Mouse (Mus musculus): ENCODE data around the gene Med27. TPM values are rescaled to one million over a fixed set of nuclear protein-coding genes. Genes with fewer than 3 reads are reported as not detected.

The Med27 gene
- polyA plus RNA-seq, 1 experiment = 49.8 TPM

DNA sequence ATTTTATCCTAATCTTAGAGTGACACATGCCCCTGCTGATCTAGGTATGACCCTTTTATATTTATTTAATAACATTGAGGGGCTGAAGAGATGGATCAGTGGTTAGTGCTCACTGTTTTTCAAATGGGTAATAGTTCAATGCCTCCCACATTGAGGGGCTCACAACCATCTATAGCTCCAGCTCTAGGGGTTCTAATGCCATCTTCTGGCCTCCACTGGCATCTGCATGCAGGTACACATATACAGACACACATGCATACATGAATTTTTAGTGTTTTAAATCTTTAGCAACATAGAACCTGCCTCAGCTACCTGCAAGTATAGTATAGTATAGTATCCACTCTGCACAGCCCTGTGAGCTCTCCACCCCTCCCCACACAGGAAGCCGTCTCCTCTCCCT lies 130.1 kb downstream of the Med27 start:
- Histone ChIP-seq H3K27me3 (ENCODE audit: control insufficient read depth, insufficient read depth, insufficient read length) (no peaks in the 10 kb centered on the region), H3K79me3 (ENCODE audit: low read depth) (no peaks in the 10 kb centered on the region), H3K79me2 (ENCODE audit: control insufficient read depth, insufficient read depth) (no peaks in the 10 kb centered on the region), H3K4me3 (ENCODE audit: insufficient read depth, poor library complexity, severe bottlenecking) (no peak overlapping the region), H3K36me3 (ENCODE audit: control insufficient read depth, insufficient read depth) (no peaks in the 10 kb centered on the region), H3ac (ENCODE audit: control insufficient read depth, insufficient read length, low read depth) (no peak overlapping the region)
- TF ChIP-seq CTCF (IDR thresholded peaks at IDR 0.05; ENCODE audit: control insufficient read depth, insufficient read depth, insufficient read length) (no peak), MYOG (IDR thresholded peaks at IDR 0.05; ENCODE audit: control insufficient read depth, extremely low read depth, insufficient read length) (no peak), MAX (IDR thresholded peaks at IDR 0.05) (no peak), CEBPB (IDR thresholded peaks at IDR 0.05; ENCODE audit: low read depth) (no peak), FOSL1 (IDR thresholded peaks at IDR 0.05; ENCODE audit: insufficient read depth, low read length, poor library complexity, severe bottlenecking) (no peak), USF1 (IDR thresholded peaks at IDR 0.05; ENCODE audit: low read depth) (no peak), MYOD1 (IDR thresholded peaks at IDR 0.05; ENCODE audit: control insufficient read depth, insufficient read length, low read depth) (no peak)

DNA sequence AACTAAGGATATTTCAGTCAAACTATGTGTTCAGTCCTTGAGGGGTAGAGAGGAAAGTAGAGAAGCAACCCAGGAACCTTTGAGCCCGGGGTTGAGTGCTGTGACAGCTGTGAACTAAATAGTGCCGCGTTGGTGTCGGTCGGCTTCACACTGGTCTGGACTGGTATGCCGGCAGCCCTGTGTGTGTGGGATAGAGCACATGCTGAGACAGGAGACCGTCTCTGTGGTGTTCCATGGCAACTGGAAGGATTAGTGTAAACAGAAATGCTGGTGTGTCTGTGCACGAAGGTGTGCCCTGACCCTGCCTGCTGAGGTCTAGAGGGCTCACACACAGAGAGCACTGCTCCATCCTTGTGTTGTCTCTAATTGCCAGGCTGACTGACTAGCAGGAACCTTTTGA lies 135.2 kb downstream of the Med27 start:
- H3ac ChIP-seq (ENCODE audit: control insufficient read depth, insufficient read length, low read depth) = no peak overlapping the region

DNA sequence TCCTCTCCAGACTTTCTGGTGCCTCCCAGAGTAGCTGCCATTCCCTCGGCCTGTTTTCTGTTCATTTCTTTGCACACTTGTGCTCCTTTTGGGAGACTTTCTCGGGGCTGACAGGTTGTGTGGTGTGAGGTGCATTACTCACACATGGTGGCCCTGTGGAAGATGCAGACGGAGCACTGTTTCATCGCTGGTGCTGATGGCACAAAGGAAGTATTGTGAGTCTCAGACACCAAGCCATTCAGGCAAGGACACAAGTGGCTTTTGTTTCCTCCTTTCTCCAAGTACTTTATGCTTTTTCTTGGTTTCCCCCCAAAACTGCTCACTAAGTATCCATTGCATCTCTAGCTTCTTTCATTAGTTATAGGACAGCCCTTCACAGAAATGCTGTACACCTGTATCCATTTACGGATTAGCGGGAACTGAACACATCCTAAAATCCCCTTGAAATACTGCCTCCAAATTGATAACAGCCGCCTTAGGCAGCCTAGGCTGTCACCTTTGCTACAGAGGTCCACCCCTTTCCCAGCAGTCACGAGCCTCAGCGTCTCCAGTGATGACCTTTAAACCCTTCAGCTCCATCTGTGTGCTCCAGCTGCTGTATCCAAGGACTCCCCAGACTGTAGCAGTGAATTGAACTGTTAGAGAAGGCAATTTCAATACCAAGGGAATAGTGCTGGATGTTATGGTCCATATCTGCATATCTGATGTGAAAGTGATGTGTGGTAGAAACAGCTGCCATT lies 136.5 kb downstream of the Med27 start:
- no peaks in the 10 kb centered on the region for H3K27me3 ChIP-seq (ENCODE audit: control insufficient read depth, insufficient read depth, insufficient read length)
- H3K36me3 ChIP-seq (ENCODE audit: control insufficient read depth, insufficient read depth) = no peaks in the 10 kb centered on the region
- no peak overlapping the region for H3ac ChIP-seq (ENCODE audit: control insufficient read depth, insufficient read length, low read depth)
- TF ChIP-seq USF1 (IDR thresholded peaks at IDR 0.05; ENCODE audit: low read depth) (no peak), FOSL1 (IDR thresholded peaks at IDR 0.05; ENCODE audit: insufficient read depth, low read length, poor library complexity, severe bottlenecking) (no peak), MYOG (IDR thresholded peaks at IDR 0.05; ENCODE audit: control insufficient read depth, extremely low read depth, insufficient read length) (no peak), CTCF (IDR thresholded peaks at IDR 0.05; ENCODE audit: control insufficient read depth, insufficient read depth, insufficient read length) (no peak)
- H3K79me2 ChIP-seq (ENCODE audit: control insufficient read depth, insufficient read depth) = no peaks in the 10 kb centered on the region
- no peak overlapping the region for H3K4me3 ChIP-seq (ENCODE audit: insufficient read depth, poor library complexity, severe bottlenecking)
- H3K79me3 ChIP-seq (ENCODE audit: low read depth) = no peaks in the 10 kb centered on the region

More for the DNA sequence above, 135.2 kb downstream of the Med27 start:
- Histone ChIP-seq H3K4me3 (ENCODE audit: insufficient read depth, poor library complexity, severe bottlenecking) (no peak overlapping the region), H3K36me3 (ENCODE audit: control insufficient read depth, insufficient read depth) (no peaks in the 10 kb centered on the region), H3K79me2 (ENCODE audit: control insufficient read depth, insufficient read depth) (no peaks in the 10 kb centered on the region), H3K79me3 (ENCODE audit: low read depth) (no peaks in the 10 kb centered on the region), H3K27me3 (ENCODE audit: control insufficient read depth, insufficient read depth, insufficient read length) (no peaks in the 10 kb centered on the region)
- no peak for TF ChIP-seq MAX (IDR thresholded peaks at IDR 0.05)

DNA sequence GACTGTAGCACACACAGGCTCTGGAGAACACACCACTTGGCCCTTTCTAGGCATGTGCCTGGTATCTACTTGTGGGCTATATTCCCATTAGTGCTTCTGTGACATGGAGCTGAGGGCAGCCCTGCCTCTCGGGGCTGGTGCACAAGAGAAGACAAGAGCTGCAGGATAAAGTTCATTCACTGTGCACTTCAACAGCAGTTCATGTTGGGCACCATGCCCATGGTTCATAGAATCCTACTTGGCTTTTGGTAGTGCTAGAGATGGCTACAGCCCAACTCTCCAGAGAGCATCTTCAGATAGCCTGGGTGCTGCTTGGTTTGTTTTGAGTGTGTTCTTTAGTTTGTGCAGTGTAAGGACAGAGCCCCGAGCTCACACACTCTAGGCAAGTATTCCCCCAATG lies 138.9 kb downstream of the Med27 start:
- H3K4me3 ChIP-seq (ENCODE audit: insufficient read depth, poor library complexity, severe bottlenecking) = no peak overlapping the region
- H3K36me3 ChIP-seq (ENCODE audit: control insufficient read depth, insufficient read depth) = no peaks in the 10 kb centered on the region
- no peaks in the 10 kb centered on the region for H3K79me2 ChIP-seq (ENCODE audit: control insufficient read depth, insufficient read depth)
- H3ac ChIP-seq (ENCODE audit: control insufficient read depth, insufficient read length, low read depth) = no peak overlapping the region
- TF ChIP-seq CTCF (IDR thresholded peaks at IDR 0.05; ENCODE audit: control insufficient read depth, insufficient read depth, insufficient read length) (no peak), USF1 (IDR thresholded peaks at IDR 0.05; ENCODE audit: low read depth) (no peak), CEBPB (IDR thresholded peaks at IDR 0.05; ENCODE audit: low read depth) (no peak), MAX (IDR thresholded peaks at IDR 0.05) (no peak), MYOD1 (IDR thresholded peaks at IDR 0.05; ENCODE audit: control insufficient read depth, insufficient read length, low read depth) (no peak), MYOG (IDR thresholded peaks at IDR 0.05; ENCODE audit: control insufficient read depth, extremely low read depth, insufficient read length) (no peak), FOSL1 (IDR thresholded peaks at IDR 0.05; ENCODE audit: insufficient read depth, low read length, poor library complexity, severe bottlenecking) (no peak)
- no peaks in the 10 kb centered on the region for H3K27me3 ChIP-seq (ENCODE audit: control insufficient read depth, insufficient read depth, insufficient read length)
- H3K79me3 ChIP-seq (ENCODE audit: low read depth) = no peaks in the 10 kb centered on the region

DNA sequence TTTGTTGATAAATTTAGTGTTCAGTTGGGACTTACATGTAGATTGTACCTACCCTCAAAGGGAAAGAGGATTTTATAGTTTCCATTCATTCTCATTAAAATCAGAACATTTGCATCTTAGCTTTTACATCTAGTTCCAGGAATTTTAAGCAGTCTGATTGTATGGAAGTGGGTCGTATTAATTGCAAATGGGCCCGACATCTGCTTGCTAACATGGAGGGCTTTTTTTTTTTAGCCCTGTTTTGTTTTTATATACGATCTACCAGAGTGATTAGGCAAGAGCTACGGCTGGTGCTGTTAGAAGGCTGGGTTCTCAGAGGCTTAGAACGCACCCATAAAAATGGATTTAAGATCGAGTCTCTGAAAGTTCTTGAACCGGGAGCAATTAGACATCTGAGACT lies 139.9 kb downstream of the Med27 start:
- no peaks in the 10 kb centered on the region for H3K79me2 ChIP-seq (ENCODE audit: control insufficient read depth, insufficient read depth)
- H3K79me3 ChIP-seq (ENCODE audit: low read depth) = no peaks in the 10 kb centered on the region
- no peaks in the 10 kb centered on the region for H3K27me3 ChIP-seq (ENCODE audit: control insufficient read depth, insufficient read depth, insufficient read length)
- H3K36me3 ChIP-seq (ENCODE audit: control insufficient read depth, insufficient read depth) = no peaks in the 10 kb centered on the region
- no peak overlapping the region for H3K4me3 ChIP-seq (ENCODE audit: insufficient read depth, poor library complexity, severe bottlenecking)
- no peak overlapping the region for H3ac ChIP-seq (ENCODE audit: control insufficient read depth, insufficient read length, low read depth)
- TF ChIP-seq CEBPB (IDR thresholded peaks at IDR 0.05; ENCODE audit: low read depth) (no peak), CTCF (IDR thresholded peaks at IDR 0.05; ENCODE audit: control insufficient read depth, insufficient read depth, insufficient read length) (no peak), USF1 (IDR thresholded peaks at IDR 0.05; ENCODE audit: low read depth) (no peak), MAX (IDR thresholded peaks at IDR 0.05) (no peak), MYOG (IDR thresholded peaks at IDR 0.05; ENCODE audit: control insufficient read depth, extremely low read depth, insufficient read length) (no peak), MYOD1 (IDR thresholded peaks at IDR 0.05; ENCODE audit: control insufficient read depth, insufficient read length, low read depth) (no peak), FOSL1 (IDR thresholded peaks at IDR 0.05; ENCODE audit: insufficient read depth, low read length, poor library complexity, severe bottlenecking) (no peak)

DNA sequence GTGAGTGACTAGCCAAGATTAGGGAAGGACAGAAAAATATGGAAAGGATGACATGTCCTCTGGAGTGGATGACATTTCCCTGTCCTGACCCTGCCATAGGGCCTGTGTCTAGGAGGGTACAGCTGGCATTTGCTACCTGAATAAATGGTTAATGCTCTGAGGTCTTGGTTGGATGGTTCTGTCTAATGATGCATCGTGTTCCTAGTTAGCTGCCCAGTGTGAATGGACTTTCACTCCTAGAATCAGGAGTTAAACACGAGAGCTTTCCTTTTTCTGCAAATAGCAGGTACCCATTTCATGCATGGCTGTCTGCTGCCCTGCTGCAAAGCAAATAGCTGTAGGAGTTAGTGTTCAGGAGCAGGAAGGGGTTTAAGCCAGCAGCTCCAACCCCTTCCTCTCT lies 141.0 kb downstream of the Med27 start:
- Histone ChIP-seq H3K79me3 (ENCODE audit: low read depth) (no peaks in the 10 kb centered on the region), H3K79me2 (ENCODE audit: control insufficient read depth, insufficient read depth) (no peaks in the 10 kb centered on the region), H3K36me3 (ENCODE audit: control insufficient read depth, insufficient read depth) (no peaks in the 10 kb centered on the region), H3K4me3 (ENCODE audit: insufficient read depth, poor library complexity, severe bottlenecking) (no peak overlapping the region), H3K27me3 (ENCODE audit: control insufficient read depth, insufficient read depth, insufficient read length) (no peaks in the 10 kb centered on the region), H3ac (ENCODE audit: control insufficient read depth, insufficient read length, low read depth) (no peak overlapping the region)
- TF ChIP-seq MYOD1 (IDR thresholded peaks at IDR 0.05; ENCODE audit: control insufficient read depth, insufficient read length, low read depth) (no peak), CEBPB (IDR thresholded peaks at IDR 0.05; ENCODE audit: low read depth) (no peak), USF1 (IDR thresholded peaks at IDR 0.05; ENCODE audit: low read depth) (no peak), FOSL1 (IDR thresholded peaks at IDR 0.05; ENCODE audit: insufficient read depth, low read length, poor library complexity, severe bottlenecking) (no peak), CTCF (IDR thresholded peaks at IDR 0.05; ENCODE audit: control insufficient read depth, insufficient read depth, insufficient read length) (no peak), MYOG (IDR thresholded peaks at IDR 0.05; ENCODE audit: control insufficient read depth, extremely low read depth, insufficient read length) (no peak), MAX (IDR thresholded peaks at IDR 0.05) (no peak)
